Mouse (Mus musculus) cerebellum, postnatal 14 days (tissue): ENCODE measurements around the gene Sept1.

Experiments
- DNase-seq, 2 experiments: peaks; one replicate each; pipeline ENCODE4 v3.0.0; 2021; ENCODE audit warnings: mixed read lengths in 2 of 2

Sept1 gene

DNA sequence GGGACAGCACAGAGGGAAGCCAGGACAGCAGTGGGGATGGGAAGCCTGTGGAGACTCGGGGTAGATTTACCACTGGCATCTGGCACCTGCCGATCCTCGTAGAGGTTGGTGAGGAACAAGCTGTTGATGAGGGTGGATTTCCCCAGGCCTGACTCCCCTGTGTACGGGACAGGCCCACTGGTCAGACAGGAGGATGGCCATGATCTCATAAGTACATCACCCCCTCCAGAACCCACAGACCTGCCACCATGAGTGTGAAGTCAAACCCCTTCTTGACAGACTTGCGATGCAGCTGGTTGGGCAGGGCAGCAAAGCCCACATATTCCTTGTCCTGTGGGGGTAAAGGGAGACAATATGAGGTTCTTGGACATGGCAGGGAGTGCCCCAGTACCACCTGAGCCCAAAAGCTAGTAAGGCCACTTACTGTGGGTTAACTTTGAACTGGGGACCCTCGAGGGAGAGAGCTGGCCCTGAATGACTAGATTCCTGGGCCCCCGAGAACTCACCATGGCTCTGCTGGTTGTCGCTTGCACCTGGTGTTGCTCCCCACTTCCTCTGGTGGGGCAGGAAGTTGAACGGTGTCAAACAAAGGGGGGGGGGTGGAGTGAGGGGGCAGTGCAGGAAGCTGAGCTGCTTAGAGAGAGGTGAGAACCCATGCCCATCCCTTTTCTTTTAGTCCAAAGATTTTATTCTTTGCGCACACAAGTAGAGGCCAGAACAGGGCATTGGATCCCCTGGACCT, 14.9 kb downstream of the Sept1 start:
- no peak for DNase-seq

GRCm38 (mm10) chr7:127217475-127217874, 15.5 kb downstream of the Sept1 start:
- DNase-seq: no peak

GRCm38 (mm10) chr7:127216307-127216706, 16.6 kb downstream of the Sept1 start:
- DNase-seq: no peak

DNA sequence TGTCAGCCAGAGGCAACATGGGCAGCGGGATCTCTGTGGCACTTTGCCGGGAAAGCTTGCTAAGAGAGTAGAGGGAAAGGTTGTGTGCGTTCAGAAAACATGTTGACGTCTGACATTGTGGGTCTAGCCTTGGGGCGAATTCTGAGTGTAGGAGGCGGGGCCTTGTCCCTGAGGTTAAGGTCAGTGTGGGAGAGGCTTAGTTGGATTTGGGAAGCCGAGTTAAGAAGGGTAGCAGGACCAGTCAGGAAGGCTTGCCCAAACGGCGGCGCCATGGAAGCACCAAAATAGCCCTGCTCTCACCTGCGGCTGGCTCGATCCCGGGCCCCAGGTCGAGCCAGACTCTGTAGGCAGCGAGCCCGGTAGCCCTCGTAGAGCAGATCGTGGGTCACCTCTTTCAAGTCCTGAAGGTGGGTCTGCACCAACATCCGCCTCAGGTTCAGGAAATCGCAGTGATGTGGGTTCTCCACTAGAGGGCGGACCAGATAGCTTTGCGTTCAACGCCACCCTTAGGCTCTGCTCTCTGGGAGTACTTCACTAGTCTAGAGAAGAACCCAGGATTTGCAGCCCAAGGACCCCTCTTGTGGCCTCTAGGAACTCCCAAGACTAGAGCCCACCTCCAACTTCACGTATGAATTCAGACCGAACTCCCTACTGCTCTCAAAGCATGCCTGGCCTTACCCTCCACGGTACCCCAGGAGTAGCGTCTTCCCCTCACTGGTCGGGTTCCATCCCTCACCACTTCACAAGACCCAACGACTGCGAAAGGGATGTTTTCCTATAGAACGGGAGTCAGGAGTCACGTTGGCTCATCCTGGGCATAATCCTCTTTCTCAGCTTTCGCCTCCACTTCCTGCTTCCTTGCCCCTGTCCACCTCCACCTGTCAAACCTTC, 17.7 kb downstream of the Sept1 start:
- DNase-seq: peak; percentile 79 to 80

DNA sequence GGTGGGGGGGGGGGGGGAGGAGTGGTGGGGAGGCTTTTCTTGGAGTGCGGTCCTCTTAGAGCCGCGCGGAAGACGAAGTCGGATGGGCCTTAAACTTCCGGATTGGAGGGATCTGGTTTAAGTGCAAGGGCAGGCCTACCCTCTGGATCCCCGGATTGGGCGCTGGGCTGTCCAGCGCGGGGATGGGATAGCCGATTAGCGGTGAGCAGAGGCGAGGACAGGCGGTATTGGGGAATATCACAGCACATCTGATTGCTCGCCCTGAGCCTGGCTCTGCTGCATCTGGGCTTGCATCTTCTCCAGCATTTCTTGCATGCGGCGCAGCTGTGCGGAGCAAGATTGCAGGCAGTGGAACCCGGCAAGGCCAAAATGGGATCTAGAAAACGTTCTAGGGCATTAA, 18.4 kb downstream of the Sept1 start:
- DNase-seq: no peak

DNA sequence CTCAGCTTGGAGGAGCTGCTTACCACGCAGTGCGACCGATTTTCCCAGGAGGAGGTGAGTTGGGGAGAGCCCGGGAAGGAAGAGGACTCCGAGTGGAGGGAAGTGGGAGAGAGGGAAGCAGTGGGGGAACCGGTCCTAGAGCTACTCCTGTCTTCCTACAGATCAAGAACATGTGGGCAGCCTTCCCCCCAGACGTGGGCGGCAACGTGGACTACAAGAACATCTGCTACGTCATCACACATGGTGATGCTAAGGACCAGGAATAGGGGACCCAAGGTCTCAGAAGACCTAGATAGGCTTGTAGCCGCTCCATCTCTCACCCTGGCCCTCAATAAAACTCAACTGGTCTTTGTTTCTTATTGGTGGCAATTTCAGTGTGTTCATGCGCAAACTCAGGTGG, 19.0 kb downstream of the Sept1 start:
- DNase-seq: no peak

DNA sequence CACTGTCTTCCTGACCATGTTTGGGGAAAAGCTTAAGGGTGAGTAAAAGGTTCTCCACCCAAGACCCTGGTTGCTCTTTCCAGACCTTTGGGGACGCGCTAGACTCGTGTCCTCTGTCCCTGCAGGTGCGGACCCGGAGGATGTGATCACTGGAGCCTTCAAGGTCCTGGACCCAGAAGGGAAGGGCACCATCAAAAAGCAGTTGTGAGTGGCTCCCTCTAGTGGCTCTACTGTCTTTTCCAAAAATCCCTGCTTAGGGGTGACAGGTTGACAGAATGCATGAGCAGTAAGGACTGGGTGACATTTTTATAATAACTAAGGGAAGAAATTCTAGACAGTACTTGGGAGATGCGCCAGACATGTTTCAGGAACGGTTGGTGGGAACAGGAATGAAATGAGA, 19.4 kb downstream of the Sept1 start:
- DNase-seq: peak; percentile 69 to 76

- no peak for DNase-seq
These were observed 20.3 kb downstream of the Sept1 start for GRCm38 (mm10) chr7:127212432-127213250.

- DNase-seq: no peak
These were observed 21.8 kb downstream of the Sept1 start for GRCm38 (mm10) chr7:127211014-127211745.

DNA sequence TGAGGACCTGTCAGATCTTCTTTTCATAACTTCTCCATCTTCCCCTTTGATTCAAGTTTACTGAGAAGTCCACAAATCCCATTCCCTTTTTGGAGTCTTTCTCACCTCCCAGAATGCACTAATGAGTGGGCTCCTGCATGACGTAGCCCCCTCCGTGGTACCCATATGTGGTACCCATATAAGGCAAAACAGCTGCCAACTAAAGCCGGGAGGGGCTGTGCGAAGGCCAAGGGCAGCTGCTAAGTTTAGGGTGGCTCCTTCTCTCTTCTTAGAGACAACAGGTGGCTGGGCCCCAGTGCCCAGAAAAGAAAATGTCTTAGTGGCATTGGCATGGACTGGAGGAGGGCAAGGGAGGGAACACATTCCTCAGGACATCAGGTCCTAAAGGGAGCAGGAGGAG, 22.7 kb downstream of the Sept1 start:
- no peak for DNase-seq

DNA sequence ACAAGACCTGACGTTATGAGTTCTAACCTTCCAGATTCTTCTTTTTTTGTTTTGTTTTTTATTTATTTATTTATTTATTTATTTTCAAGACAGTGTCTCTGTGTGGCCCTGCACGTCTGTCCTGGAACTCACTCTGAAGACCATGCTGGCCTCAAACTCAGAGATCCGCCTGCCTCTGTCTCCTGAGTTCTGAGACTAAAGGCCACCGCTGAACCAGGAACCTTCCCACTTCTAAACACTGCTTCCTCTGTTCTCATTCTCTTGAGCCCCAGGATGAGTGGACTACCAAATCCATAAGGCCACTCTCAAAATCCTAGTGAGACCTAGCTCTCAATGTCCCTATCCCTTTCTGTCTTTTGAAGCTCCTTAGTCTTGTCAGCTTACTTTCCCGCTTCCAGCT, 23.1 kb downstream of the Sept1 start:
- DNase-seq: no peak

GRCm38 (mm10) chr7:127208553-127209438, 24.1 kb downstream of the Sept1 start, which contains the start of gene Mylpf:
Mylpf (plus strand) TSS chr7:127208890.
- peak; percentile 96 to 97 for DNase-seq

- no peak for DNase-seq
These were observed 24.7 kb downstream of the Sept1 start, which contains the start of gene Tbc1d10b for GRCm38 (mm10) chr7:127208295-127208552. Tbc1d10b (minus strand) TSS chr7:127208468.

DNA sequence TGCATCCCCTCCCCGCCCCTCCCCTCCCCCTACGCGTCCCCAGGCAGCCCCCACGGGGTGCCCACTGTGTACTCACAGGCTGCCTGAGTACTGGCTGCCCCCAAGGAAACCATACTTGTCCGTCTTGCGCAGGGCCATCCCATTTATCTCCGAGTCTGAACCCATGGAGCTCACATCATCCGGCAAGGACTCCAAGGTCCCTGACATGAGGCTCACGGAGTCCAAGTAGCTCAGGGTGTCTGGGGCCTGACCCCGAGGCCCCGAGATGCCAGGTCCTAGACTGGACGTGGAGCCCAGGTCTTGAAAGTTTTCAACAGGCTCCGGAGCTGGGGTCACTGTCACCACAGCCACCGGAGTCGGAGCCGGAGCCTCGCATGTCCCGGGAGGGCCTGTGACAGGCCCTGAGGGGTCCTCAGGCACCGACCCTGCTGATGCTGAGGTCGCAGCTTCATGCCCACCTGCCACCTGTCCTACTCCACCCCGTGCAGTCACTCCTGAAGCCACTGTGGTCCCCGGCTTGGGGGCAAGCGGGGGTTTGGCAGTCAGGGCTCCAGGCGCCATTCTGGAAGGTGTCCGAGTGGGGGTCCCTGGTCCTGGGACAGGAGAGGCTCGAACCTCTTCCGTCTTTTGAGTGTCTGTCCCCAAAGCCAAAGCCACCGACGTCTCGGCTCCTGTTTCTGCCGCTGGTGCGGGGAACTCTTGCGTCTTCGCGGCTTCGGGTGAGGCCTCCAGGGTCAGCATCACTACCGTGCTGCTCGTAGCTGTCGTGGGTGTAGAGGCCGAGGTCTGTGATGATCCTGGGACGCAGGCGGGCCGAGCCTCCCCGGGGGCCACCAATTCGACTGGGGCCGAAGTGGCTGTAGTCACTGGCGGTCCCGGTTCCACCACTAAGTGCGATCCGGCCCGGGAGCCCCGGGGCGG, 25.3 kb downstream of the Sept1 start:
- DNase-seq: peak; percentile 53 to 64

DNA sequence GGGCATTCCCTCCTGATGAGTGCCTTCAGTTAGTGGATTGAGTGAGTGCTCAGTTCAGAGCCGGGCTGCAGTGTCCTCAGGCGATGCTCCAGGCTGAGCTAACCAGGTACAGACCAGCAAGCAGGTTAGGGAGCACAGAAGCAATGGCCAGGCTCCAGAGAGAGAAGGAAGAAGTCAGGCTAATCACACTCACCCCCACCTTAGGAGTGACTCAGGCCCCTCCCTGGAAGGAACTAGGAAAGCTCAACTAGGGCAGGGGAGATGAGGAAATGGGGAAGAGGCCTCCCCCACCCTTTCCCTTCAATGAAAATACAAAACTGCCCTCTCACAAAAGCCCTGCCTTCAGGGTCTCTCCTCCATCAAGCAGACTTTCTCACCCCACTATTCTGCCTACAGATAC, 26.3 kb downstream of the Sept1 start:
- DNase-seq: no peak

DNA sequence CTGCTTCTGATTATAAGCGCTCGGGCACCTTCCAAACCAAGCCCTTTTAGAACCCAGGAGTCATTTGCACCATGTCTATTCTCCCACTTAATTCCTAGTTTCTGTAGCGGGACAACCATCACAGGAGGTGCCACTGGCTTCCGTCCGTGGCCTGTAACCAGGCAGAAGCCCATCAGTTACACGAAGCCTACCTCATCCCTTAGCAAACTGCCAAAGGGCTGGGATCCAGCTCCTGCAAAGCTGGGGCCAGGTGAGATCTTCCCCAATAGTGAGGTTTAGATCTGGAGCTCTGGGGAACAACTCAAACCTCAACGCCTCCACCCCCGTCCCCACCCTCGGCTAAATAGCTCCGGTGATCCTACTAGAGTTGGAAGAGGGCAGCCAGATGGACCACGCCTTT, 36.4 kb downstream of the Sept1 start:
- peak in 1 of 2 experiments; percentile 40 for DNase-seq

DNA sequence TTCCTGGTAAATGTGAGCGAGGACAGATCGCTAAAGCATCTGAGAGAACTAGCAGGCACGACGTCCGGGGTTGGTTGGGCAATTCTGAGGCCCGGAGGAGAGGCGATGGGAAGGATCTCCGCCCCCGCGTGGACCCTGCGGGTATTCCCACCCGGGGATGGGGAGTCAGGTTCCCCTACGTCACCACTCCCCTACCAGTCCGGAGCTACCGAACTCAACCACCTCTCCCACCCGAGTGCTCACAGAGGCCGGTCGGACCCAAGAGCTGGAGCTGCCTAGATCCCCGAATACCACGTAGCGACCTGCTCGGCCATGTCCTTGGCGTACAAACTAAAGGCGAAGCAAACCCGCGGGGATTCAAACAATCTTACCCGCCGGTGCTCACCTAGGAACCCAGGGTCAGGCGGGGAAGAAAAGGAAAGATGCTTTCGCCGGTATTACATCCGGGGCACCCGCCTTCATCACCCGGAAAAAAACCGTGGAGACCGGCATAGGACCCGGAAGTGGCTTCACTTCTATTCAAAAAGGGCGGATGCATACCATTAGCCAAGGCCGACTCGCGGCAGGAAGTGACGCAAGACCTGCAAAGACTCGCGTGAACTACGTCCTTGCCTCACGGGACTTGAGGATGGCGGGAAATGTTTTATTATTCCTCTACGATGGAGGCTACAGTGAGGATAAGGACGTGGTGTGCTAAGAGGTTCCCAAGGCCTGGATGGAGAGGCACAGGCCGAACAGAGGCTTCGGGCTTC, 37.2 kb downstream of the Sept1 start, which contains the start of gene Cd2bp2:
TSS of gene Cd2bp2 (minus strand) at position 507 of the 752 bp plus-strand sequence.
- peak; percentile 95 to 97 for DNase-seq

- no peak for DNase-seq
These were observed 38.3 kb downstream of the Sept1 start for GRCm38 (mm10) chr7:127194633-127195029.

- DNase-seq: no peak
These were observed 38.8 kb downstream of the Sept1 start for GRCm38 (mm10) chr7:127194011-127194632.
